Mouse (Mus musculus) adrenal gland, adult 2 months (tissue): ENCODE measurements around the gene A4galt. TPM values are rescaled to one million over a fixed set of nuclear protein-coding genes. Genes with fewer than 3 reads are reported as not detected.

Experiments used
- DNase-seq: peaks from one replicate; pipeline ENCODE4 v3.0.0; 2021
- polyA plus RNA-seq: library from polyadenylated mRNA; depleted of rRNA; stranded (reverse); fragments of >200 nt; gene quantifications from 2 replicates; pipeline ENCODE4 v1.2.3, GENCODE M21; 2012
- total RNA-seq, 2 experiments: library from RNA; stranded (reverse); gene quantifications; 2 replicates each; pipeline ENCODE4 v1.2.3; 2021

A4galt gene
- total and polyA plus RNA-seq, 3 experiments = 8.3 to 14.2 (median 8.8) TPM

DNA sequence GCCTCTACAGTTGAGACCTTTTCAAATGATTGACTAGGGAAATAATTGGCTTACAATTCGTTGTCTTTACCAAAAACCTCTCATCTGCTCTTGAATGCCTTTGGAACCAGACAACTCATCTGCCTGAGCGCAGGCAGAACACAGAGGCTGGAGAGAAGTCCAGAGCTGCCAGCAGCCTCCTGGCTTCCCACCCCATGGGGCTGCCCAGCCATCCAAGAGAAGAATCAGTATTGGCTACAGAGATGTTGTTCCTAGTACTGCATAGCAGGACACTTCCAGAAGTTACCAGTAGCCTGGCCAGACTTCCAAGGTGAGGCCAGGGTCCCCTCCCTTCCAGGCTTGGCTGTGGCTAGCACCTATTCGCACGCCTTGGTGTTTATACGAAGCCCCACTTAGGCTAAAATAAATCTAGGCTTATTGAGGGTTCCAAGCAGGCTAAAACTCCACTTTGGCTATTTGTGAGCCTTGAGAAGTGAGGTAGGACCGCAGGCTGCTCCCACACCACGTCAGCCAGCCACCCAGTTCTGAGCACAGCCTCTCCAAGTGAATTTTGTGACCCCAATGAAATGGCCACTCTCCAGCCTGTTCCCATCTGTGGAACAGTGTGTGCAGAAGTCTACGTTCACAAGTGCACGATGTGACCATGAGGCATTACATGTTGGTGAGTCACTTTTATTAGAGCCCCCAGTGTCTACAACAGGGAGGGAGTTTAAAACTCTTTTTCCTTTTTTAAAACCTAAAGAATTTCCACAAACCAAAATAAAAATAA lies 25.3 kb downstream of the A4galt start:
- no peak for DNase-seq

- peak; percentile 58 for DNase-seq
These were observed 27.3 kb downstream of the A4galt start for GRCm38 (mm10) chr15:83224136-83224766.

DNA sequence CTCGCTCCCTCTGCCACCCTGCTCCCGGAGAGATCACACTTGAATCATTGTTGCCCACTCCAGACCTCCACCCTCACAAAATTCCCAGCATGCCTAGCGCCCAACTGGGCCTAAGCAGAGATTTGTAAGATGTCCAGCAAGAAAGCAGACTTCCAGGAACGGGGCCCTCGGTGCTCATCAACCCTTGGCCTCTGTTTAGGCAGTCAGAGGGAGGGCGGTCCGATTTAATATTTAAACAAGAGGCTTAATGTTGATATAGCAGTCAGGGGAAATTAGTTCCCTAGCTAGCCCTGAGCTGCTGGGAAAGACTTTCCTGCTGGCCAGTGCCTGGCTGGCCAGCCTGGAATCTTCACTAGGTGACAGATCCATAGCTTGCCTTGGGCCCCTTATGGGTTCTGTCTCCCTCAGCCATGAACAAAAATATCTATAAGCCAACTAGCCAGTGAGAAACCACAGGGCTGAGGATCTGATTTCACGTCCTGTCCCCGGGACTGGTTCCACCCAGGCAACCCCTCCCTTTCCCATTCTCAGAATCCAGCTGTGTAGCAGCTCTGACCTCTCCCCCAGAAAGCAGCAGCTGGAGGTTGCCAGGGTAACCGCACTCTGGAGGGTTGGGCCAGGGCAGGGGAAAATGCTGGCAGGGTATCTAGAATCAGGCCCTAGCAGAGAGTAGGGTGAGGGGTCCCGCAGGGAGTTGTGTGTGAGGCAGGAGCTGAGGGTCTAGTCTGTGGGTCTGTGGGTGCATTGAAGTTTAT lies 28.2 kb downstream of the A4galt start:
- peak; percentile 55 for DNase-seq

GRCm38 (mm10) chr15:83221721-83222120 lies 29.9 kb downstream of the A4galt start:
- DNase-seq = no peak

- DNase-seq = no peak
These were observed 31.1 kb downstream of the A4galt start for GRCm38 (mm10) chr15:83220368-83221013.

- no peak for DNase-seq
These were observed 36.0 kb downstream of the A4galt start for GRCm38 (mm10) chr15:83215322-83216216.

- peak; percentile 72 for DNase-seq
These were observed 41.3 kb downstream of the A4galt start for GRCm38 (mm10) chr15:83210229-83210628.

GRCm38 (mm10) chr15:83209719-83210118 lies 41.9 kb downstream of the A4galt start:
- DNase-seq = no peak

- DNase-seq = no peak
These were observed 42.4 kb downstream of the A4galt start for GRCm38 (mm10) chr15:83209092-83209695.

DNA sequence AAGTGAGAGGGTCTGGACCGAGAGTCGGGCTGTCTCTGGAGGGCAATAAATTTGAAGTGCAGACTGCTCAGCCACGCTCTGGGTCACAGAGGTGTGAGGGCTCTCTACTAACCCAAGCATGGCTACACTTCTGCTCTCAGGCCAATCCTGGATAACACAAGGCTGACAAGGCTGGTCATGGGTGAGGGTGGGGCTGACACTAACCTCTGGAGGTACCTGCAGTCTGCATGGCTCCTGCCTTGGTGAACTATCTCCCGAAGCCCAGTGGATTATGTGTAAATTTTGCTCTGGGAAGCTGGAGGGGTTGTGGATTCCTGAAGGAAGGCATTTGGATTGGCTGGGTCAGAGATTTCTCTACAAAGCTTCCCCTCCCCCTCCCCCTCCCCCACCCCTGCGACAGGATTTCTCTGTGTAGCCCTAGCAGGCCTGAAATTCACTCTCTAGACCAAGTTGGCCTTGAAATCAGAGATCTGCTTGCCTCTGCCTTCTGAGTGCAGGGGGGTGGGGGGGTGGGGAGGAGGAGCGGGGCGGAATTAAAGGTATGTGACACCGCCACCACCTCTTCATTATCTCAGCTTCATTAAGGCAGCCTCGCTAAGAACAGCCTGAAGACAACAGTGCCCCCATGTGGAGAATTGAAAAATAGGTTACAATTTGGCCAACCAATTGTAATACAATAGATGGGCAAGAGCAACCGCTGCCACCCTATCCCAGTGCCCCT lies 46.7 kb downstream of the A4galt start:
- DNase-seq = peak; percentile 63

DNA sequence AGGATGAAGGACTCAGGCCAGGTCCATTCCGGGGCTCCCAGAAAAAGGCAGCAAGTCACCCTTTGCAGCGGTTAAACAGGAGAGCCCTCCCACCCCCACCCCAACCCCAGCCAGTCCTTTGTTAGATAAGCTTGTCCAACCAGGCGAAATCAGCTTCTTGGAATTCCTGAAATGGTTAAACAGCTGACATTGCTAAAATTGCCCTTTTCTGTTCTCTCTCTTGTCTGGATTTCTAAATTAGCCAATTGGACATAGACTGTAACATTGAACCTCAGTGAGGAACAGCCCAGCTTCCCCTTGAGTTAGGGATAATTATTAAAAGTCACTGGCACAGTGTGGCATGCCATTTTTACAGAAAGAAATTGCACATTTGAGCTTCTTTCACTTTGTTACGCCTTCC lies 49.2 kb downstream of the A4galt start:
- no peak for DNase-seq

GRCm38 (mm10) chr15:83193413-83193812 lies 58.2 kb downstream of the A4galt start:
- no peak for DNase-seq

- no peak for DNase-seq
These were observed 69.2 kb downstream of the A4galt start for GRCm38 (mm10) chr15:83182351-83182750.

DNA sequence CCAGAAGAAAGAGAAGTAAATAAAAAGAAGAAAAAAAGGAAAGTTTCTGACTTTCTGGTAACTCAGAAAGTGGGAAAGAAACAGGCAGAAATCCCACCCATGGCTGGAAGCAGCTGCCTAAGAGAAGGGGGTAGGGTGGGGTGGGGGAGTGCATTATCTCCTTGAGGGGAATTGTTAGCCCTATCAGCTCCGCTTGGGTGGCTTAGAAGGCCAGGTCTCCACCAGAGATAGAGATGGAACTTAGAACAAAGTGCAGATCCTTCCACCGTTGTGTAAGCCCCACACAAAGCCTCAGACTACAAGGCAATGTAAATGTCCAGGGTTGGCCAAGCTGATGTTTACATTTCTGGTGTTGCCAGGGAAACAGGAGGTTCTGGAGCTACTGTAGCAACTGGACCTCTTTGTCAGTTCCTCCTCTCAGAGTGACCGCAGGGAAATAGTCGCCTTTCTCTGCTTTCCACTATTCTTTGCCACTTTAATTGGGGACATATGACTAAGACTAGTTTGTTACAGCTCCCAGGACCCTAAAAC lies 69.7 kb downstream of the A4galt start:
- no peak for DNase-seq

DNA sequence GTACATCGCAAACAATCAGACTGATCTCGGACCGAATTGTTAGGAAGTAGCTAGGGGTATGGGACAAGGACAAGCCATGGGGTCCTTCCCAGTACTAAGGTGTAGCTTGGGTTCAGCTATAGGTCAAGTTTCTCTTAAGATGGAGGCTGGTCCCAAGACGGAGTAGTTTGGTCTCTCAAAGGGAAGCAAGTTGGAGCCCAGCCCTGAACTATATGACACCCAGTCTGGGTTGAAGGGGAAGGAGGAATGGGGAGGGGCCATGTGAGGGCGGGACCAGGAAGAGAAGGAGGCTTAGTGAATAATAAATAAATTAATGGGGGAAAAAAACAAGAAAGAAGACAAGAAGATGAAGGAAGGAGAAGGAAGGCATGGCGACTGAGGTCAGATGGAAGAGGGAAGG lies 71.6 kb downstream of the A4galt start:
- no peak for DNase-seq
